Mouse (Mus musculus): ENCODE data around the gene Tmem176a. TPM values are rescaled to one million over a fixed set of nuclear protein-coding genes. Genes with fewer than 3 reads are reported as not detected.
"Not testable (repeated sequence)": the region's sequence is repeated elsewhere in the genome, so short reads cannot be mapped to it uniquely, and the experiment has no call there.

The Tmem176a gene
- polyA plus RNA-seq, 1 experiment from 2014 or later: 131 TPM

DNA sequence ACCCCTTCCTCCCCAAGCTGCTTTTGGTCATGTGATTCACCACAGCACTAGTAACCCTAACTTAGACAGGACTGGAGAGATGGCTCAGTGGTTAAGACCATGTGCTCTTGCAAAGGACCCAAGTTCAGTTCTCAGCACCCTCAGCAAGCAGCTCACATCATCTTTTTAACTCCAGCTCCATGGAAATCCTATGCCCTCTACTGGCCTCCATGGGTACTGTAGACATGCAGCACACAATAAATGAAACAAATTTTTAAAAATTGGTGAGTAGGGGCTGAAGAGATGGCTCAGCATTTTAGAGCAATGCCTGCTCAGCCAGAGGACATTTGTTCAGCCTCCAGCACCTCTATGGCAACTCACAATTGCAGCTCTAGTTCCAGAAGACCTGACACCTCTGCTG is 25.7 kb upstream of the Tmem176a start:
- ATAC-seq (ENCODE audit: low FRiP score, low TSS enrichment) (no peak), DNase-seq (ENCODE audit: low spot score) (peak; percentile 7)
- Histone ChIP-seq H3K27me3 (ENCODE audit: control insufficient read depth, insufficient read depth, low read length) (no peaks in the 10 kb centered on the region), H3K9ac (ENCODE audit: low read length) (no peak overlapping the region), H3K4me2 (replicated peaks; ENCODE audit: low read depth) (no peak overlapping the region), H3K4me1 (replicated peaks; ENCODE audit: control insufficient read depth, insufficient read depth) (no peaks in the 10 kb centered on the region), H3K9me3 (ENCODE audit: control insufficient read depth, low read length) (no peaks in the 10 kb centered on the region), H3K4me3 (ENCODE audit: low read depth, low read length) (no peak overlapping the region), H3K36me3 (ENCODE audit: control insufficient read depth, insufficient read depth, low read length) (no peaks in the 10 kb centered on the region), H3K27ac (replicated peaks) (no peak overlapping the region)
- no peak for TF ChIP-seq EP300 (optimal IDR thresholded peaks at IDR 0.05)
- TF ChIP-seq CTCF (IDR thresholded peaks at IDR 0.05; ENCODE audit: low read depth): peak; percentile 53

DNA sequence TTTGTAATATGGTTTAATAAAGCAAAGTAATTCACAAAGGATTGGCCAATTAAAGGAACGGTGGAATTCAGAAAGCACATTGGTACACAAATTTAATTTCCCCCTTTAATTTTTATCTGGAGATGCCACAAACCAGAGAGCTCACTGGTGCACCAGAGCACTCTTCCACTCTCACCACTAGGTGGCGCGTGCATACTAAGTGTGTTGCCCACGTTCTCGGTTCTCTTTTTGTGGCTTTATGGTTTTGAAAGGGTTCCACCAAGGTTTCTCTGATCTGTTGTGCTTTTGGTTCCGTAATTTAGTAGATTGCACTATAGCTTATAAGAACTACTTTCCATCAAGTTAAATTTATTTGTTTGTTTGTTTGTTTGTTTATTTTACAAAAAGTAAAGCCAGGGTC is 22.9 kb upstream of the Tmem176a start:
- no peak overlapping the region for H3K4me2 ChIP-seq (replicated peaks; ENCODE audit: low read depth)
- 4% methylated on average over 6 of the region's 6 CpGs for WGBS
- H3K9ac ChIP-seq (ENCODE audit: low read length): no peak overlapping the region
- H3K4me1 ChIP-seq (replicated peaks; ENCODE audit: control insufficient read depth, insufficient read depth): no peaks in the 10 kb centered on the region
- H3K27ac ChIP-seq (replicated peaks): no peak overlapping the region
- H3K36me3 ChIP-seq (ENCODE audit: control insufficient read depth, insufficient read depth, low read length): no peaks in the 10 kb centered on the region
- TF ChIP-seq EP300 (optimal IDR thresholded peaks at IDR 0.05) (no peak), CTCF (IDR thresholded peaks at IDR 0.05; ENCODE audit: low read depth) (peak; percentile 95)
- DNase-seq (ENCODE audit: low spot score) (peak; percentile 73), ATAC-seq (ENCODE audit: low FRiP score, low TSS enrichment) (peak; percentile 65; the same call in 1 of the 2 replicates)
- H3K27me3 ChIP-seq (ENCODE audit: control insufficient read depth, insufficient read depth, low read length): no peaks in the 10 kb centered on the region
- no peaks in the 10 kb centered on the region for H3K9me3 ChIP-seq (ENCODE audit: control insufficient read depth, low read length)
- no peak overlapping the region for H3K4me3 ChIP-seq (ENCODE audit: low read depth, low read length)

DNA sequence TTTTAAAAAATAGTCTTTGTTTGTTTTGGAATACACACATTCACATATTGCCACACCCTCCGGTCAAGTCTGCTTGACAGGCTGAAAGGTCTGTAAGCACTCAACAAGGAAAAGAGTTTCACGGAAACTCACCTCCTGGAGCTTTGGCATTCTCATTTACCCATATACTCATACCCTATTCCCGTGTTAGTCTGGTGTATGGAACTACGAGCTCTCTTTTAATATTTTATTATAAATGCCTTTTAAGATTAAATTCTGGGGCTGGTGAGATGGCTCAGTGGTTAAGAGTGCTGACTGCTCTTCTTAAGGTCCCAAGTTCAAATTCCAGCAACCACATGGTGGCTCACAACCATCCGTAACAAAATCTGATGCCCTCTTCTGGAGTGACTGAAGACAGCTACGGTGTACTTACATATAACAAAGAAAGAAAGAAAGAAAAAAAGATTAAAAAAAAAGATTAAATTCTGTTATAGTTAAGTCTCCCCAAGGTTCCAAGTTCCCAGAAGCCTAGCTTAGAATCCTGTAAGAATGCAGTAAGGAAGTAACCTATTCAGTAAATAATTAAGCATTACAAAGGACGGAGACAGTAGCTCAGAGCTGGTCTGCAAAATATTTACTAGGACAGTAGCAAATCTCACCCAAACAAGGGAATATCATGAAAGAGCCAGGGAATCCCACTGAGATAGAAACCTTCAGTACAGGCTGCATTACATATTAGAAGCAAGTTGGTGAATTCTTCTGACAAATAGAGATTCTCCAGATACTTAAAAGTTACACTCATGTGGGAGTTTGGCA is 18.5 kb upstream of the Tmem176a start:
- WGBS: 67% methylated on average over 7 of the region's 7 CpGs
- not testable (repeated sequence) for H3K27ac ChIP-seq (replicated peaks)

DNA sequence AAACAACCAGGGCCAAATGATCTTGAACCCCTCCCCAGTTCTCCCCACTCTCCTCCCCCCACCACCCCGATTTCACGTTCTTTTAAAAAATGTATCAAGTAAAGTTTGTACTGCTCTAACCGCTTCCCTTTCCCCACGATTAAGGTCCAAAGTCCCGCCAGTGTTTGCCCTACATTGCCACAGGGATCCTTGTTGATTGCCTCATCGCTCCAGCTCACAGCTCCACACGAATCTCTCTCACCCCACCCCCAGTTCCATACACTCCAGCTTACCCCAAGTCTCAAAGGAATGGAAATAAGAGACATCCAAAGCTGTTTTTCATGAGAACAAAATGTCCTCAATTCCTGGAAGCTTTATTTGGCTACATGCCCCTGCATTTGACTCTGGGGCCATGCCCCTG is 15.7 kb upstream of the Tmem176a start:
- peak; percentile 76 for DNase-seq (ENCODE audit: low spot score)
- Histone ChIP-seq H3K9me3 (ENCODE audit: control insufficient read depth, low read length) (no peaks in the 10 kb centered on the region), H3K27me3 (ENCODE audit: control insufficient read depth, insufficient read depth, low read length) (no peaks in the 10 kb centered on the region), H3K36me3 (ENCODE audit: control insufficient read depth, insufficient read depth, low read length) (no peaks in the 10 kb centered on the region), H3K9ac (ENCODE audit: low read length) (no peak overlapping the region), H3K27ac (replicated peaks) (no peak overlapping the region), H3K4me1 (replicated peaks; ENCODE audit: control insufficient read depth, insufficient read depth) (0 out of 2 replicates have a peak, but pooled peaks cover 6% of the 10 kb centered on the region), H3K4me3 (ENCODE audit: low read depth, low read length) (no peak overlapping the region), H3K4me2 (replicated peaks; ENCODE audit: low read depth) (no peak overlapping the region)
- ATAC-seq (ENCODE audit: low FRiP score, low TSS enrichment): peak; percentile 94
- WGBS: 47% methylated on average over 7 of the region's 7 CpGs
- TF ChIP-seq CTCF (IDR thresholded peaks at IDR 0.05; ENCODE audit: low read depth) (no peak), EP300 (optimal IDR thresholded peaks at IDR 0.05) (no peak)

More for the DNA sequence above, 18.5 kb upstream of the Tmem176a start:
- not testable (repeated sequence) for H3K27me3 ChIP-seq (ENCODE audit: control insufficient read depth, insufficient read depth, low read length); H3K9ac ChIP-seq (ENCODE audit: low read length); H3K4me2 ChIP-seq (replicated peaks; ENCODE audit: low read depth); H3K36me3 ChIP-seq (ENCODE audit: control insufficient read depth, insufficient read depth, low read length); H3K9me3 ChIP-seq (ENCODE audit: control insufficient read depth, low read length); ATAC-seq (ENCODE audit: low FRiP score, low TSS enrichment); H3K4me3 ChIP-seq (ENCODE audit: low read depth, low read length); DNase-seq (ENCODE audit: low spot score); H3K4me1 ChIP-seq (replicated peaks; ENCODE audit: control insufficient read depth, insufficient read depth)

DNA sequence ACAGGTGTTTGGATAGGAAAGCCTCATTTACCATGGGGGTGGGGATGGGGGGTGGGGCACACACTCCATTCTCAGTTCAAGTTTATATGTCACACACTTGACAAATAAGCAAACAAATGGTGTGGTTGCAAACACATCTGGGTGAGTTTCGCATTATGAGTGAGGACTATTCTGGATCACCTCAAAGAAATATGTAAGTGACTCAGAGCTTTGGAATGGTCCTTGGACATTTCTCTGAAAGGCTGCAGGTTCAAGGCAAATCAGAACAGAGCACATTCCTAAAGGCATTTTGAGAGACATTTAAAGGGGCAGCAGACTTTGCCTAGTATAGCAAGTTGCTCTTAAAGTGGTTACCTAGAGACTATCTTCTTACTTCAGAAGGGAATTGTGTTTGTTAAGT is 11.7 kb upstream of the Tmem176a start:
- Histone ChIP-seq H3K4me1 (replicated peaks; ENCODE audit: control insufficient read depth, insufficient read depth) (peaks cover 9% of the 10 kb centered on the region), H3K4me3 (ENCODE audit: low read depth, low read length) (no peak overlapping the region), H3K27me3 (ENCODE audit: control insufficient read depth, insufficient read depth, low read length) (no peaks in the 10 kb centered on the region), H3K27ac (replicated peaks) (no peak overlapping the region; the same call in 1 of the 2 replicates), H3K4me2 (replicated peaks; ENCODE audit: low read depth) (no peak overlapping the region), H3K9ac (ENCODE audit: low read length) (no peak overlapping the region), H3K9me3 (ENCODE audit: control insufficient read depth, low read length) (0 out of 2 replicates have a peak, but pooled peaks cover 5% of the 10 kb centered on the region), H3K36me3 (ENCODE audit: control insufficient read depth, insufficient read depth, low read length) (peaks cover 10% of the 10 kb centered on the region)
- 23% methylated on average over 1 of the region's 1 CpGs for WGBS
- TF ChIP-seq CTCF (IDR thresholded peaks at IDR 0.05; ENCODE audit: low read depth) (no peak), EP300 (optimal IDR thresholded peaks at IDR 0.05) (no peak)
- ATAC-seq (ENCODE audit: low FRiP score, low TSS enrichment) (peak; percentile 49), DNase-seq (ENCODE audit: low spot score) (no peak)

DNA sequence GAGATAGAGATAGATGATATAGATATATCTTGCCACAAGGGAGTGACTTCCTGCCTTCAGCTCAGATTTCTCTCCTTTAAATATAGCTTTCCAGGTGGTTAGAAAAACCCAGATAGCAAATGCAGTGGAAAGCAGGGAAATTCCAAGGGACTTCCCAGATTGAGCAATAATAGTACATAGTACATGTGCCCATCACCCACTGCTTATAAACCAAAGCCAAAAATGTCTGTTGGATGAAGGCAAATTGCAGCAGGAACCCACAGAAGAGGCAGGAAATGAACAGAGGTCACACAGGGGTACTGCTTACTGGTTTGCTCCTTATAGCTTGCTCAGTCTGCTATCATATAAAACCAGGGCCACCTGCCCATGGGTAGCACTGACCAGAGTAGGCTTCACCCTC is 11.1 kb upstream of the Tmem176a start:
- Histone ChIP-seq H3K4me2 (replicated peaks; ENCODE audit: low read depth) (no peak overlapping the region), H3K9me3 (ENCODE audit: control insufficient read depth, low read length) (0 out of 2 replicates have a peak, but pooled peaks cover 5% of the 10 kb centered on the region), H3K27me3 (ENCODE audit: control insufficient read depth, insufficient read depth, low read length) (no peaks in the 10 kb centered on the region), H3K4me1 (replicated peaks; ENCODE audit: control insufficient read depth, insufficient read depth) (peaks cover 8% of the 10 kb centered on the region), H3K27ac (replicated peaks) (peak overlapping the region; percentile 31; the same call in 1 of the 2 replicates), H3K36me3 (ENCODE audit: control insufficient read depth, insufficient read depth, low read length) (peaks cover 16% of the 10 kb centered on the region), H3K4me3 (ENCODE audit: low read depth, low read length) (no peak overlapping the region), H3K9ac (ENCODE audit: low read length) (no peak overlapping the region)
- no peak for ATAC-seq (ENCODE audit: low FRiP score, low TSS enrichment)
- no peak for DNase-seq (ENCODE audit: low spot score)
- TF ChIP-seq EP300 (optimal IDR thresholded peaks at IDR 0.05) (no peak), CTCF (IDR thresholded peaks at IDR 0.05; ENCODE audit: low read depth) (no peak)
